ENCODE assay signal across 8 mouse cellular contexts in genomic region chr6:83134951-83135513, GRCm38 (mm10). TPM values are rescaled to one million over a fixed set of nuclear protein-coding genes. Genes with fewer than 3 reads are reported as not detected.
A peak's percentile ranks its signal among the peaks of the same experiment; 100 is the strongest.
DNase-seq lines count a peak whose midpoint lies in the region; ATAC-seq and TF ChIP-seq lines count a peak whose summit lies in the region.

Rtkn (plus strand) TSS chr6:83135463.

- peak within 1 kb of the TSS; percentile 100 for H3K27ac ChIP-seq in lung, embryonic 15.5 days
- peak within 1 kb of the TSS; percentile 97 for H3K27ac ChIP-seq in forebrain, embryonic 10.5 days
- H3K27ac ChIP-seq in hindbrain, embryonic 16.5 days (ENCODE audit: low read depth, low read length), result no peak within 1 kb of the TSS
- peak within 1 kb of the TSS; percentile 100 for H3K27ac ChIP-seq in limb, embryonic 12.5 days
- peak within 1 kb of the TSS; percentile 99 for H3K27ac ChIP-seq in stomach, postnatal 0 days (replicated peaks)

- H3K36me3 ChIP-seq in lung, embryonic 15.5 days, result no peaks in the 10 kb centered on the region
- peaks cover 7% of the 10 kb centered on the region for H3K36me3 ChIP-seq in forebrain, embryonic 10.5 days (replicated peaks)
- no peaks in the 10 kb centered on the region for H3K36me3 ChIP-seq in hindbrain, embryonic 16.5 days (ENCODE audit: control insufficient read depth, insufficient read depth, low read length)
- H3K36me3 ChIP-seq in limb, embryonic 12.5 days, result peaks cover 9% of the 10 kb centered on the region
- H3K36me3 ChIP-seq in stomach, postnatal 0 days (ENCODE audit: control insufficient read depth, insufficient read depth, low read length), result no peaks in the 10 kb centered on the region

- no peak for TF ChIP-seq EP300 in stomach, postnatal 0 days (optimal IDR thresholded peaks at IDR 0.05)

- no peak for ATAC-seq in lung, embryonic 15.5 days (ENCODE audit: borderline replicate concordance, extremely low read depth, low FRiP score, low TSS enrichment)
- ATAC-seq in hindbrain, embryonic 16.5 days, result no peak
- no peak for ATAC-seq in limb, embryonic 12.5 days (ENCODE audit: insufficient number of reproducible peaks, insufficient read depth, low FRiP score, low TSS enrichment, low read depth)
- ATAC-seq in stomach, postnatal 0 days (ENCODE audit: low FRiP score, low TSS enrichment), result no peak
- ATAC-seq in activated CD4-positive, CD25-positive, alpha-beta regulatory T cell, adult 4 months, result no peak

- DNase-seq in lung, postnatal 10 days, result no peak
- no peak for DNase-seq in forebrain, embryonic 10.5 days (ENCODE audit: extremely low spot score, low spot score)
- peak; percentile 50 for DNase-seq in stomach, postnatal 0 days (ENCODE audit: low spot score)
- DNase-seq in embryo, embryonic 10 days (ENCODE audit: low spot score), result no peak

- no peaks in the 10 kb centered on the region for H3K9me3 ChIP-seq in lung, embryonic 15.5 days
- no peaks in the 10 kb centered on the region for H3K9me3 ChIP-seq in forebrain, embryonic 10.5 days
- H3K9me3 ChIP-seq in hindbrain, embryonic 16.5 days (ENCODE audit: control insufficient read depth, low read length), result no peaks in the 10 kb centered on the region
- no peaks in the 10 kb centered on the region for H3K9me3 ChIP-seq in limb, embryonic 12.5 days
- H3K9me3 ChIP-seq in stomach, postnatal 0 days (ENCODE audit: control insufficient read depth, low read length), result no peaks in the 10 kb centered on the region

- H3K9ac ChIP-seq in lung, embryonic 15.5 days, result peak within 1 kb of the TSS; percentile 85
- 0 out of 2 replicates have a peak within 1 kb of the TSS, but pooled peaks have one; percentile 41 for H3K9ac ChIP-seq in hindbrain, embryonic 16.5 days (ENCODE audit: low read depth, low read length)
- peak within 1 kb of the TSS; percentile 91 for H3K9ac ChIP-seq in limb, embryonic 12.5 days (replicated peaks)
- peak within 1 kb of the TSS; percentile 89 for H3K9ac ChIP-seq in stomach, postnatal 0 days (ENCODE audit: low read length)

- 49% methylated on average over 7 of the region's 7 CpGs for WGBS in lung, embryonic 15.5 days
- 54% methylated on average over 7 of the region's 7 CpGs for WGBS in forebrain, embryonic 10.5 days
- WGBS in hindbrain, embryonic 16.5 days, result 52% methylated on average over 7 of the region's 7 CpGs
- 62% methylated on average over 7 of the region's 7 CpGs for WGBS in limb, embryonic 12.5 days
- WGBS in stomach, postnatal 0 days, result 53% methylated on average over 7 of the region's 7 CpGs

- no peaks in the 10 kb centered on the region for H3K27me3 ChIP-seq in lung, embryonic 15.5 days
- peaks cover 30% of the 10 kb centered on the region for H3K27me3 ChIP-seq in forebrain, embryonic 10.5 days (ENCODE audit: poor library complexity, severe bottlenecking)
- peaks cover 8% of the 10 kb centered on the region; the same call in 1 of the 2 replicates for H3K27me3 ChIP-seq in hindbrain, embryonic 16.5 days (replicated peaks; ENCODE audit: control insufficient read depth, insufficient read depth, low read length)
- H3K27me3 ChIP-seq in limb, embryonic 12.5 days, result no peaks in the 10 kb centered on the region
- no peaks in the 10 kb centered on the region for H3K27me3 ChIP-seq in stomach, postnatal 0 days (ENCODE audit: control insufficient read depth, insufficient read depth, low read length)

- no peak for TF ChIP-seq CTCF in stomach, postnatal 0 days (IDR thresholded peaks at IDR 0.05; ENCODE audit: low read depth)

- H3K4me1 ChIP-seq in lung, embryonic 15.5 days, result peaks cover 47% of the 10 kb centered on the region
- peaks cover 61% of the 10 kb centered on the region for H3K4me1 ChIP-seq in forebrain, embryonic 10.5 days
- H3K4me1 ChIP-seq in hindbrain, embryonic 16.5 days (ENCODE audit: control insufficient read depth, insufficient read depth, low read depth, low read length), result peaks cover 12% of the 10 kb centered on the region; the same call in 1 of the 2 replicates
- H3K4me1 ChIP-seq in limb, embryonic 12.5 days (replicated peaks), result peaks cover 42% of the 10 kb centered on the region
- H3K4me1 ChIP-seq in stomach, postnatal 0 days (replicated peaks; ENCODE audit: control insufficient read depth, insufficient read depth), result peaks cover 2% of the 10 kb centered on the region

- peak within 1 kb of the TSS; percentile 59 for H3K4me3 ChIP-seq in lung, embryonic 15.5 days
- peak within 1 kb of the TSS; percentile 64 for H3K4me3 ChIP-seq in forebrain, embryonic 10.5 days
- H3K4me3 ChIP-seq in hindbrain, embryonic 16.5 days (ENCODE audit: low read length), result peak within 1 kb of the TSS; percentile 26
- H3K4me3 ChIP-seq in limb, embryonic 12.5 days (replicated peaks), result peak within 1 kb of the TSS; percentile 57
- H3K4me3 ChIP-seq in stomach, postnatal 0 days (ENCODE audit: low read depth, low read length), result peak within 1 kb of the TSS; percentile 57

- H3K4me2 ChIP-seq in lung, embryonic 15.5 days, result peak within 1 kb of the TSS; percentile 86
- peak within 1 kb of the TSS; percentile 54 for H3K4me2 ChIP-seq in hindbrain, embryonic 16.5 days (ENCODE audit: low read length)
- H3K4me2 ChIP-seq in limb, embryonic 12.5 days, result peak within 1 kb of the TSS; percentile 90
- H3K4me2 ChIP-seq in stomach, postnatal 0 days (replicated peaks; ENCODE audit: low read depth), result peak within 1 kb of the TSS; percentile 89

RNA-seq across cellular contexts. Expression of gene Rtkn, which starts in this region (rescaled TPM):
- 35.3 and 39.9 TPM in 2 replicates for polyA plus RNA-seq in lung, embryonic 15.5 days (2015; fragmentation: Nextera tagmentation; extraction: Ambion mirVana)
- 32.1 and 32.7 TPM in 2 replicates for polyA plus RNA-seq in forebrain, embryonic 10.5 days (2016; fragmentation: Nextera tagmentation; extraction: Ambion mirVana)
- polyA plus RNA-seq in hindbrain, embryonic 16.5 days (2015; fragmentation: Nextera tagmentation; extraction: Ambion mirVana), result 18.9 and 20.3 TPM in 2 replicates
- polyA plus RNA-seq in limb, embryonic 12.5 days (2016; fragmentation: Nextera tagmentation; extraction: Ambion mirVana), result 62.0 and 62.6 TPM in 2 replicates
- 18.5 and 20.4 TPM in 2 replicates for polyA plus RNA-seq in stomach, postnatal 0 days (2015; fragmentation: Nextera tagmentation; extraction: Ambion mirVana)
- polyA plus RNA-seq in activated CD4-positive, CD25-positive, alpha-beta regulatory T cell, adult 4 months (2017; shearing (Covaris generic)), result not detected

Comparison
In these comparisons a context has a peak if more than half of its experiments do, and no peak if none do; other contexts are left out.
1. RNA of gene Rtkn (polyA plus RNA-seq): 62.0 to 62.6 TPM in limb, embryonic 12.5 days, 35.3 to 39.9 TPM in lung, embryonic 15.5 days, 32.1 to 32.7 TPM in forebrain, embryonic 10.5 days, 18.9 to 20.3 TPM in hindbrain, embryonic 16.5 days and 18.5 to 20.4 TPM in stomach, postnatal 0 days; not detected in activated CD4-positive, CD25-positive, alpha-beta regulatory T cell, adult 4 months; every median in the first group is over 10 times any median in the second.
2. H3K9ac ChIP-seq: peak in every context shown above with its lines; median percentile 91 in limb, embryonic 12.5 days; 89 in stomach, postnatal 0 days; 85 in lung, embryonic 15.5 days; 41 in hindbrain, embryonic 16.5 days.
3. Peak in every context shown above with its lines, with median percentiles within 50 percentile points of each other: H3K4me2 ChIP-seq and H3K4me3 ChIP-seq.